Mouse (Mus musculus): ENCODE measurements around the gene Ptprcap. TPM values are rescaled to one million over a fixed set of nuclear protein-coding genes. Genes with fewer than 3 reads are reported as not detected.
A peak's percentile ranks its signal among the peaks of the same experiment; 100 is the strongest.
"Not testable (repeated sequence)": the region's sequence is repeated elsewhere in the genome, so short reads cannot be mapped to it uniquely, and the experiment has no call there.

Ptprcap gene
- 1 to 10 TPM; 1.3 to 2.5 TPM for total RNA-seq (2021)
- long read RNA-seq: 0 reads

GRCm38 (mm10) chr19:4153232-4153654 lies at the start of gene Ptprcap:
Gene Ptprcap (plus strand): TSS chr19:4153604.
- no peak for DNase-seq (ENCODE audit: low spot score in 2 of 2)

GRCm38 (mm10) chr19:4103792-4104191 lies 49.6 kb upstream of the Ptprcap start:
- DNase-seq (ENCODE audit: low spot score in 2 of 2): no peak

- DNase-seq (ENCODE audit: low spot score in 2 of 2): no peak
These were observed 48.7 kb upstream of the Ptprcap start for GRCm38 (mm10) chr19:4104675-4105194.

GRCm38 (mm10) chr19:4106654-4107053 lies 46.8 kb upstream of the Ptprcap start:
- DNase-seq (ENCODE audit: low spot score in 2 of 2): no peak

GRCm38 (mm10) chr19:4108535-4108934 lies 44.9 kb upstream of the Ptprcap start:
- no peak for DNase-seq (ENCODE audit: low spot score in 2 of 2)

- DNase-seq (ENCODE audit: low spot score in 2 of 2): no peak
These were observed 41.1 kb upstream of the Ptprcap start for GRCm38 (mm10) chr19:4112063-4112960.

- peak; percentile 69 to 75 for DNase-seq (ENCODE audit: low spot score in 2 of 2)
These were observed 40.1 kb upstream of the Ptprcap start for GRCm38 (mm10) chr19:4113186-4113805.

GRCm38 (mm10) chr19:4113806-4114230 lies 39.6 kb upstream of the Ptprcap start:
- DNase-seq (ENCODE audit: low spot score in 2 of 2): no peak

GRCm38 (mm10) chr19:4114551-4114950 lies 38.9 kb upstream of the Ptprcap start:
- no peak for DNase-seq (ENCODE audit: low spot score in 2 of 2)

- DNase-seq (ENCODE audit: low spot score in 2 of 2): no peak
These were observed 38.3 kb upstream of the Ptprcap start for GRCm38 (mm10) chr19:4115144-4115543.

GRCm38 (mm10) chr19:4115816-4116215 lies 37.6 kb upstream of the Ptprcap start:
- DNase-seq (ENCODE audit: low spot score in 2 of 2): no peak

- no peak for DNase-seq (ENCODE audit: low spot score in 2 of 2)
These were observed 36.4 kb upstream of the Ptprcap start for GRCm38 (mm10) chr19:4117006-4117405.

GRCm38 (mm10) chr19:4118350-4118749 lies 35.1 kb upstream of the Ptprcap start:
- no peak for DNase-seq (ENCODE audit: low spot score in 2 of 2)

- no peak for DNase-seq (ENCODE audit: low spot score in 2 of 2)
These were observed 33.5 kb upstream of the Ptprcap start for GRCm38 (mm10) chr19:4119716-4120487.

- no peak for DNase-seq (ENCODE audit: low spot score in 2 of 2)
These were observed 32.9 kb upstream of the Ptprcap start for GRCm38 (mm10) chr19:4120496-4120895.

GRCm38 (mm10) chr19:4121097-4121805 lies 32.2 kb upstream of the Ptprcap start:
- DNase-seq (ENCODE audit: low spot score in 2 of 2): peak; percentile 99

- not testable (repeated sequence) for DNase-seq (ENCODE audit: low spot score in 2 of 2)
These were observed 31.5 kb upstream of the Ptprcap start for GRCm38 (mm10) chr19:4121896-4122295.

- no peak for DNase-seq (ENCODE audit: low spot score in 2 of 2)
These were observed 30.7 kb upstream of the Ptprcap start for GRCm38 (mm10) chr19:4122411-4123370.

- no peak for DNase-seq (ENCODE audit: low spot score in 2 of 2)
These were observed 29.0 kb upstream of the Ptprcap start for GRCm38 (mm10) chr19:4124432-4124831.
